Mouse (Mus musculus) MEL (cell line): ENCODE data around the gene Tubgcp6. TPM values are rescaled to one million over a fixed set of nuclear protein-coding genes. Genes with fewer than 3 reads are reported as not detected.

Source experiments
- DNase-seq: peaks from one replicate; pipeline ENCODE4 v3.0.0; 2011; ENCODE audit warnings: low read depth, low spot score
- H3K27ac ChIP-seq: 2 replicates; pipeline ENCODE4 v1.5.1; 2012; ENCODE audit warnings: low read depth, mild to moderate bottlenecking, control low read depth, low read length, moderate library complexity; ENCODE audit not compliant: control insufficient read depth
- H3K27me3 ChIP-seq, 2 experiments: fragments of 150-350 bp in 1 of 2; sonication (generic) in 1 of 2; 2 replicates each; pipeline ENCODE4 v1.6.1; 2012; ENCODE audit warnings: low read length in 2 of 2, mild to moderate bottlenecking in 2 of 2, improper control_type of control experiment in 1 of 2, moderate library complexity in 1 of 2; ENCODE audit not compliant: insufficient read depth in 2 of 2, control insufficient read depth in 1 of 2
- H3K36me3 ChIP-seq, 2 experiments: 2 replicates each; pipeline ENCODE4 v1.6.1; 2012 to 2014; ENCODE audit warnings: low read length in 2 of 2, improper control_type of control experiment in 1 of 2, inconsistent platforms in 1 of 2, mild to moderate bottlenecking in 1 of 2; ENCODE audit not compliant: insufficient read depth in 2 of 2, control insufficient read depth in 1 of 2
- H3K4me1 ChIP-seq, 2 experiments: fragments of 150-350 bp in 1 of 2; sonication (generic) in 1 of 2; 2 replicates each; pipeline ENCODE4 v1.6.1; 2012; ENCODE audit warnings: low read length in 2 of 2, improper control_type of control experiment in 1 of 2, mild to moderate bottlenecking in 1 of 2; ENCODE audit not compliant: insufficient read depth in 2 of 2, control insufficient read depth in 1 of 2
- H3K4me3 ChIP-seq, 2 experiments: fragments of 150-350 bp in 1 of 2; sonication (generic) in 1 of 2; 2 replicates each; pipeline ENCODE4 v1.5.1; 2012; ENCODE audit warnings: low read depth in 2 of 2, low read length in 2 of 2, mild to moderate bottlenecking in 2 of 2, moderate library complexity in 2 of 2, control low read depth in 1 of 2, improper control_type of control experiment in 1 of 2; ENCODE audit not compliant: control insufficient read depth in 1 of 2, insufficient read depth in 1 of 2
- H3K79me2 ChIP-seq: 2 replicates; pipeline ENCODE4 v1.6.1; 2012; ENCODE audit warnings: mild to moderate bottlenecking, low read length, moderate library complexity; ENCODE audit not compliant: control insufficient read depth, poor library complexity, insufficient read depth
- H3K9ac ChIP-seq: 2 replicates; pipeline ENCODE4 v1.6.1; 2012; ENCODE audit warnings: low read depth, mild to moderate bottlenecking, control low read depth, low read length, moderate library complexity; ENCODE audit not compliant: control insufficient read depth, poor library complexity, severe bottlenecking
- H3K9me3 ChIP-seq: fragments of 150-350 bp; sonication (generic); replicated peaks from 2 replicates; pipeline ENCODE4 v1.6.1; 2012; ENCODE audit warnings: mild to moderate bottlenecking, low read length, improper control_type of control experiment, moderate library complexity; ENCODE audit not compliant: insufficient read depth
- BHLHE40 ChIP-seq: IDR thresholded peaks from 2 replicates; pipeline ENCODE4 v1.6.1; 2012; ENCODE audit warnings: low read depth, mild to moderate bottlenecking, inconsistent platforms, low read length, improper control_type of control experiment, borderline replicate concordance
- CHD1 ChIP-seq: IDR thresholded peaks from 2 replicates; pipeline ENCODE4 v1.6.1; 2012; ENCODE audit warnings: low read depth, mild to moderate bottlenecking, inconsistent platforms, low read length, improper control_type of control experiment
- CHD2 ChIP-seq: IDR thresholded peaks from 2 replicates; pipeline ENCODE4 v1.6.1; 2011; ENCODE audit warnings: low read length, improper control_type of control experiment
- CTCF ChIP-seq, 3 experiments: IDR thresholded peaks in 2 of 3; conservative IDR thresholded peaks in 1 of 3; 2 replicates each; pipeline ENCODE4 v1.5.1; 2011 to 2012; ENCODE audit warnings: low read length in 3 of 3, low read depth in 2 of 3, mild to moderate bottlenecking in 2 of 3, improper control_type of control experiment in 1 of 3, inconsistent platforms in 1 of 3, mixed read lengths in 1 of 3, moderate library complexity in 1 of 3; ENCODE audit not compliant: control insufficient read depth in 1 of 3, insufficient read depth in 1 of 3, poor library complexity in 1 of 3, severe bottlenecking in 1 of 3
- EP300 ChIP-seq, 2 experiments: IDR thresholded peaks; 2 replicates each; pipeline ENCODE4 v1.6.1; 2011; ENCODE audit warnings: improper control_type of control experiment in 2 of 2, low read length in 2 of 2, low read depth in 1 of 2, mild to moderate bottlenecking in 1 of 2
- GABPA ChIP-seq: IDR thresholded peaks from 2 replicates; pipeline ENCODE4 v1.6.1; 2012; ENCODE audit warnings: low read depth, mild to moderate bottlenecking, inconsistent platforms, low read length, improper control_type of control experiment, moderate library complexity
- GATA1 ChIP-seq: IDR thresholded peaks from 2 replicates; pipeline ENCODE4 v1.6.1; 2011; ENCODE audit warnings: low read depth, low read length, improper control_type of control experiment
- KAT2A ChIP-seq: conservative IDR thresholded peaks from 2 replicates; pipeline ENCODE4 v1.6.1; 2012; ENCODE audit warnings: low read depth, low read length, improper control_type of control experiment, inconsistent platforms
- MYB ChIP-seq: IDR thresholded peaks from 2 replicates; pipeline ENCODE4 v1.6.1; 2011; ENCODE audit warnings: mild to moderate bottlenecking, low read depth, low read length, improper control_type of control experiment
- NRF1 ChIP-seq: IDR thresholded peaks from 2 replicates; pipeline ENCODE4 v1.6.1; 2014; ENCODE audit warnings: low read depth, mild to moderate bottlenecking, inconsistent platforms, low read length, improper control_type of control experiment, moderate library complexity; ENCODE audit not compliant: poor library complexity, insufficient read depth, severe bottlenecking
- POLR2A ChIP-seq, 2 experiments: IDR thresholded peaks; 2 replicates each; pipeline ENCODE4 v1.6.1; 2011 to 2012; ENCODE audit warnings: low read length in 2 of 2, mild to moderate bottlenecking in 2 of 2, control low read depth in 1 of 2, improper control_type of control experiment in 1 of 2, low read depth in 1 of 2, moderate library complexity in 1 of 2; ENCODE audit not compliant: control insufficient read depth in 1 of 2, insufficient read depth in 1 of 2, poor library complexity in 1 of 2
- POLR2AphosphoS5 ChIP-seq: IDR thresholded peaks from 2 replicates; pipeline ENCODE4 v1.6.1; 2012; ENCODE audit warnings: low read depth, borderline replicate concordance, mild to moderate bottlenecking, inconsistent platforms, low read length, moderate library complexity, mixed read lengths
- RAD21 ChIP-seq: IDR thresholded peaks from 2 replicates; pipeline ENCODE4 v1.6.1; 2011; ENCODE audit warnings: mild to moderate bottlenecking, low read depth, low read length, improper control_type of control experiment
- SIN3A ChIP-seq: IDR thresholded peaks from 2 replicates; pipeline ENCODE4 v1.6.1; 2012; ENCODE audit warnings: low read length, improper control_type of control experiment, inconsistent platforms
- UBTF ChIP-seq: IDR thresholded peaks from 2 replicates; pipeline ENCODE4 v1.6.1; 2012; ENCODE audit warnings: low read depth, mild to moderate bottlenecking, inconsistent platforms, low read length, improper control_type of control experiment, moderate library complexity, borderline replicate concordance; ENCODE audit not compliant: insufficient read depth
- USF1 ChIP-seq: IDR thresholded peaks from 2 replicates; pipeline ENCODE4 v1.6.1; 2014; ENCODE audit warnings: low read depth, mild to moderate bottlenecking, inconsistent platforms, low read length, improper control_type of control experiment, moderate library complexity
- USF2 ChIP-seq, 2 experiments: IDR thresholded peaks; 2 replicates each; pipeline ENCODE4 v1.6.1; 2011 to 2012; ENCODE audit warnings: improper control_type of control experiment in 2 of 2, low read length in 2 of 2, borderline replicate concordance in 1 of 2, inconsistent platforms in 1 of 2, low read depth in 1 of 2, mild to moderate bottlenecking in 1 of 2; ENCODE audit not compliant: insufficient read depth in 1 of 2
- ZC3H11A ChIP-seq: IDR thresholded peaks from 2 replicates; pipeline ENCODE4 v1.6.1; 2012; ENCODE audit warnings: low read depth, mild to moderate bottlenecking, inconsistent platforms, low read length, improper control_type of control experiment
- ZMIZ1 ChIP-seq: IDR thresholded peaks from 2 replicates; pipeline ENCODE4 v1.6.1; 2012; ENCODE audit warnings: low read depth, mild to moderate bottlenecking, inconsistent platforms, low read length, improper control_type of control experiment, moderate library complexity
- ZNF384 ChIP-seq: IDR thresholded peaks from 2 replicates; pipeline ENCODE4 v1.6.1; 2012; ENCODE audit warnings: low read depth, mild to moderate bottlenecking, inconsistent platforms, low read length, improper control_type of control experiment
- polyA plus RNA-seq, 2 experiments: library from polyadenylated mRNA; stranded (reverse) in 1 of 2; unstranded in 1 of 2; fragments of >175 nt in 1 of 2; fragments of >200 nt in 1 of 2; gene quantifications; 2 replicates each; pipeline versions ENCODE4 v1.2.1 to v1.2.4; 2012; ENCODE audit warnings: low replicate concordance in 2 of 2, low read depth in 1 of 2; ENCODE audit not compliant: insufficient read length in 2 of 2, insufficient read depth in 1 of 2, missing spikeins in 1 of 2
- total RNA-seq: library from RNA; depleted of rRNA; stranded (reverse); fragments of 300-350 nt; gene quantifications from 2 replicates; pipeline ENCODE4 v1.2.3, GENCODE M21; 2012

The Tubgcp6 gene
- total and polyA plus RNA-seq, 3 experiments: 17.5 to 25.3 TPM; not detected in 1

- no peak for DNase-seq
- H3K79me2 ChIP-seq: no peaks in the 10 kb centered on the region
- H3K27me3 ChIP-seq: no peaks in the 10 kb centered on the region; a peak in 1 of 4 replicates
- TF ChIP-seq ZNF384: no peak
- no peak for TF ChIP-seq CHD1
- no peak for TF ChIP-seq GABPA
- TF ChIP-seq MYB: no peak
- TF ChIP-seq RAD21: no peak
- no peak for TF ChIP-seq SIN3A
- no peak for TF ChIP-seq GATA1
- TF ChIP-seq EP300 (IDR thresholded peaks at IDR 0.05; ENCODE audit: low read depth in 1 of 2, low read length in 2 of 2): no peak
- no peak for TF ChIP-seq USF1
- TF ChIP-seq ZC3H11A: no peak
- TF ChIP-seq UBTF: no peak
- TF ChIP-seq USF2 (IDR thresholded peaks at IDR 0.05; ENCODE audit: borderline replicate concordance in 1 of 2, insufficient read depth in 1 of 2, low read depth in 1 of 2, low read length in 2 of 2): no peak
- TF ChIP-seq CTCF (IDR thresholded peaks at IDR 0.05 in 2 of 3, conservative IDR thresholded peaks at IDR 0.05 in 1 of 3; ENCODE audit: control insufficient read depth in 1 of 3, insufficient read depth in 1 of 3, low read depth in 2 of 3, low read length in 3 of 3, poor library complexity in 1 of 3, severe bottlenecking in 1 of 3): no peak
- no peak for TF ChIP-seq BHLHE40
- no peak for TF ChIP-seq ZMIZ1
- no peak for TF ChIP-seq POLR2A (IDR thresholded peaks at IDR 0.05; ENCODE audit: control insufficient read depth in 1 of 2, insufficient read depth in 1 of 2, low read depth in 1 of 2, low read length in 2 of 2, poor library complexity in 1 of 2)
- TF ChIP-seq KAT2A: no peak
- TF ChIP-seq CHD2: no peak
- TF ChIP-seq NRF1: no peak
- TF ChIP-seq POLR2AphosphoS5: no peak
- H3K4me3 ChIP-seq: no peak overlapping the region
- H3K36me3 ChIP-seq: no peaks in the 10 kb centered on the region
- no peak overlapping the region for H3K27ac ChIP-seq
- 0 out of 4 replicates have a peak, but pooled peaks cover 0 to 1% of the 10 kb centered on the region in 2 experiments for H3K4me1 ChIP-seq
- no peak overlapping the region for H3K9ac ChIP-seq
- H3K9me3 ChIP-seq: no peaks in the 10 kb centered on the region
These were observed 13.7 kb upstream of the Tubgcp6 start for GRCm38 (mm10) chr15:89136461-89137155.
